Mouse (Mus musculus) midbrain, embryonic 13.5 days (tissue): ENCODE results near the gene ccdc198. TPM values are rescaled to one million over a fixed set of nuclear protein-coding genes. Genes with fewer than 3 reads are reported as not detected.
"Not testable (repeated sequence)": the region's sequence is repeated elsewhere in the genome, so short reads cannot be mapped to it uniquely, and the experiment has no call there.

Experiments
- ATAC-seq: fragments of 200-750 bp; cut with Nextera tagmentation; 2 replicates; pipeline ENCODE4 v1.8.0; 2017; ENCODE audit warnings: mild to moderate bottlenecking, moderate TSS enrichment, moderate library complexity
- H3K27ac ChIP-seq: fragments of 300-500 bp; sonication (generic); 2 replicates; pipeline ENCODE4 v1.5.1; 2015; ENCODE audit warnings: inconsistent platforms, mild to moderate bottlenecking, moderate library complexity
- H3K27me3 ChIP-seq: fragments of 300-500 bp; sonication (generic); 2 replicates; pipeline ENCODE4 v1.6.1; 2015; ENCODE audit warnings: mild to moderate bottlenecking, inconsistent platforms
- H3K36me3 ChIP-seq: fragments of 300-500 bp; sonication (generic); 2 replicates; pipeline ENCODE4 v1.6.1; 2015; ENCODE audit warnings: mild to moderate bottlenecking, inconsistent platforms
- H3K4me1 ChIP-seq: fragments of 300-500 bp; sonication (generic); replicated peaks from 2 replicates; pipeline ENCODE4 v1.6.1; 2015; ENCODE audit warnings: inconsistent platforms
- H3K4me2 ChIP-seq: fragments of 300-500 bp; sonication (generic); replicated peaks from 2 replicates; pipeline ENCODE4 v1.6.1; 2015; ENCODE audit warnings: moderate library complexity, mild to moderate bottlenecking, inconsistent platforms
- H3K4me3 ChIP-seq: fragments of 300-500 bp; sonication (generic); replicated peaks from 2 replicates; pipeline ENCODE4 v1.5.1; 2015; ENCODE audit warnings: mild to moderate bottlenecking, inconsistent platforms
- H3K9ac ChIP-seq: fragments of 300-500 bp; sonication (generic); replicated peaks from 2 replicates; pipeline ENCODE4 v1.6.1; 2015; ENCODE audit warnings: mild to moderate bottlenecking, inconsistent platforms
- H3K9me3 ChIP-seq: fragments of 300-500 bp; sonication (generic); 2 replicates; pipeline ENCODE4 v1.6.1; 2016; ENCODE audit warnings: mild to moderate bottlenecking, inconsistent platforms
- WGBS: fragments of 180-500 bp; shearing (Covaris S2); methylation state at CpG from one replicate; pipeline ENCODE4 v1.1.7; 2015; 5-methylcytosine and 5-hydroxymethylcytosine counted together
- polyA plus RNA-seq: library from polyadenylated mRNA; unstranded; fragments of >200 nt; fragmentation: Nextera tagmentation; extraction: Ambion mirVana; gene quantifications from 2 replicates; pipeline ENCODE4 v1.2.1, GENCODE M21; 2015

The ccdc198 gene
- 0.26 and 0.27 TPM in 2 replicates for polyA plus RNA-seq

DNA sequence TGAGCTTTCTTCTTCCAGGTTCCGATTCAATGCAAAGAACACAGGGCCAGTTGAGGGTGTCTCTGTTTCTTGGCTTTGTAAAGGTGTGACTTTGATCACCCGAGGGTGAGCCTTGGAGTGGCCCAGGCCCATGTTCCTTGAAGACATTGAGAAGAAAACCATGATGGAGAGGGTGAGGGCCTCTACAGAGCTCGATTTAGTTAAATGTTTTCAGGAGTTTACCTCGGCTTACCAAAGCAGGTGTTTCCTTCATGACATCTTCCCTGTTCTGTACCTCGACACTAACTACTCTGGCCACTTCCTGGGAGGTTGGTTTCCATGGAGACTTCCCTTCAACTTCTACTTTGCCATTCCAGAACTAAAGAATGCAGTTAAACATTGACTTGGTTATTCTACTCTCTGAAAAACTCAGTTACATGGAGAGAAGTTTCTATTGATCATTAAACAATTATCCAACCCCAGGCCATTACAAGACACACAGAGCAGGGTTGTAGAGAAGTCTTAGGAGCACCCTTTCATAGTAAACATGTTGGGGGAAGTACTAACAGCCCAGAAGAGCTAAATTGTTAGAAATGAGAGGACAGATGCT, at the start of gene ccdc198:
Gene ccdc198, minus strand, starts transcription at position 349 of the 589 bp plus-strand sequence.
- Histone ChIP-seq H3K9ac (no peak within 1 kb of the TSS), H3K4me2 (no peak within 1 kb of the TSS), H3K27me3 (no peaks in the 10 kb centered on the region), H3K4me1 (no peaks in the 10 kb centered on the region), H3K4me3 (no peak within 1 kb of the TSS), H3K27ac (no peak within 1 kb of the TSS), H3K36me3 (no peaks in the 10 kb centered on the region), H3K9me3 (no peaks in the 10 kb centered on the region)
- WGBS: 75% methylated on average over 5 of the region's 5 CpGs
- ATAC-seq: no peak

DNA sequence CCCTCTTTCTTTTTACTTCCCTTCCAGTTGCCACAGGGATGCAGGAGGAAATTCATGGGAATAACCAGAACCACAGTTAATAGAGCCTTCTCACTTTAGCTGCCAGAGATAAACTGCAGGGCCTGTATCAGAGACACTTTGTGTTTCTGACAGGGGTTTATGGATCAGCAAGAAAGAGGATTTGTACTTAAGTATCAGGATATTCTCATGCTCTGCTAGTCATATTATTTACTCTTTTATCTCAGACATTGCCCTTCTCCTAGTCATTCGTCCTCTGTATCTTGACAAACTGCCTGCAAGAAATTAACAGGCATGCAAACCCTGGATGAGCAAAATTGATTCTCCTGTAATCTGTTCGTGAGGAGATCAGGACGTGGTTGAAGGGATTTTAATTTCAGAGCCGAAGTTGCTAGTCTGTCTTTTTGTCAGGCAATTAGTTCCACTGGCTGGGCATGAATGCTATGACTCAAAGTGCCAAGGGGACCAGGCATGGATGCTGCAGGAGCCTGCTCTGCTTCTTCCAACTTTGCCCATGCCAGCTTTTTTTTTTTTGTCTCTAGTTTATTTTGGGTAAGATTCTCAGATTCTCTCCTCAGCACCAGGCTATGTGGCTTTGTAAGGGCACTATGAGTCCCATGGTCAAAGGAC, 48.7 kb upstream of the ccdc198 start:
- ATAC-seq: peak; percentile 81
- Histone ChIP-seq H3K4me2 (no peak overlapping the region), H3K27ac (peak overlapping the region; percentile 53), H3K4me1 (peaks cover 17% of the 10 kb centered on the region), H3K9me3 (no peaks in the 10 kb centered on the region), H3K36me3 (no peaks in the 10 kb centered on the region), H3K27me3 (no peaks in the 10 kb centered on the region), H3K9ac (no peak overlapping the region), H3K4me3 (no peak overlapping the region)
- WGBS: 7% methylated on average over 4 of the region's 4 CpGs

DNA sequence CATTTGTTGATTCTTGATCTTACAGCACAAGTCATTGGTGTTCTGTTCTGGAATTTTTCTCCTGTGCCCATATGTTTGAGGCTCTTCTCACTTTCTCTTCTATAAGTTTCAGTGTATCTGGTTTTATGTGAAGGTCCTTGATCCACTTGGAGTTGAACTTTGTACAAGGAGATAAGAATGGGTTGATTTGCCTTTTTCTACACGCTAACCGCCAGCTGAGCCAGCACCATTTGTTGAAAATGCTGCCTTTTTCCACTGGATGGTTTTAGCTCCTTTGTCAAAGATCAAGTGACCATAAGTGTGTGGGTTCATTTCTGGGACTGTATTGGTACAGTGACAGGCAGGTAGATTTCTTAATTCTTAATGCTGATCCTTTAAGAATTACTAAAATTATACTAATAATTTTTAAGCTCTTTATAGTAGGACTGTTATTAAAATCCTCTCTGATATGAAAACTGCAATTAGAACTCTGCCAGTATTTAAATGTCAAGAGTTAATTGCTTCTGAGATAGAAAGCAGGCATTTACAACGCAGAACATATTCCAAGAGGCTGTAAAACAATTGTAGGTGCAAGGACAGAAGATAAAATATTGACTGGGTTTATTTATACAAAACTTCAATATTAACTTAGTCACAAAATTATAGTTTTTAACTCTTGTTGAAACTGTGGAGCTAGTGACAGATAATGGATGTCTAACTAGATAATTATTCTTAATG, 44.9 kb upstream of the ccdc198 start:
- H3K9ac ChIP-seq: no peak overlapping the region
- no peak for ATAC-seq
- H3K27me3 ChIP-seq: no peaks in the 10 kb centered on the region
- H3K27ac ChIP-seq: no peak overlapping the region
- H3K9me3 ChIP-seq: no peaks in the 10 kb centered on the region
- no peak overlapping the region for H3K4me2 ChIP-seq
- no peaks in the 10 kb centered on the region for H3K36me3 ChIP-seq
- H3K4me1 ChIP-seq: peaks cover 17% of the 10 kb centered on the region
- WGBS: 90% methylated on average over 3 of the region's 3 CpGs
- H3K4me3 ChIP-seq: no peak overlapping the region

DNA sequence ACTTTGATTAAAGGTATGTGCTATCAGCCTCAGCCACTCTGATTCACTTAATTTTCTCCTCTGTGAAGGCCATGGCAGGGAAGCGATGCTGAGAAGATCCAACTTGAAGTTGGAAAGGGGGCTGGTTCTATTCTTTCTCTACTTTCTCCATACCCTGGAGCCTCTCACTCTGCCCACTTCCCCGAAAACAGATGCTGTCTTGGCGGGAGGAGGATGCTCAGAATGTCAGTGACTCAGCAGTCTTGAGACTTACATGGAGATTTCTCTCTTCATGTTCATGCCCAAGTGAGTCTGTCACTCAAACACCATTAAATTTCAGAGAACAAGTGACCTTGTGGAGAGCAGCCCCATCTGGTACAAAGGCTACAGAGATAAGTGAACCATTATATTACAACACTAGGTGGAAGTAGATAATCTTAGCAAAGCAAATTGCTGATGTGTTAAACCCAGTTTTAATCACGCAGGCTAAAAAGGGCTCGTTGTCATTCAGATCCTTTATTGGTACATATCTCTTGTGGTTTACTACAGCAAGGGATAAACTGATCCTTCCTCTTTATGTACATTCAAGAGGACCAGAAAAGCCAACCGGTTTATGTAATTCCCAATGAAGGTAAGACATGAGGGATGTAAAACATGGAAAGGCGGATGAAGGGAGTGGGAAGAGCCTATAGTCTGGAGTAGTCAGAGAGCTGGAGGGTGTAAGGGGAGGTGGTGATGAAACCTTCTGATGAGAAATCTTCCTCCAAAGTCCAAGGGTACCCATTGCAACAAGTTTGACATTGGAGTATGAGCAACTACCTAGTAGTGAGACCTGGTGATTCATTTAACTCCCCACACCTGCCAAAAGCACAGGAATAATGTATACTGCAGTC, 38.7 kb upstream of the ccdc198 start:
- Histone ChIP-seq H3K27ac (no peak overlapping the region), H3K9ac (no peak overlapping the region), H3K4me1 (no peaks in the 10 kb centered on the region), H3K36me3 (no peaks in the 10 kb centered on the region), H3K4me3 (no peak overlapping the region), H3K27me3 (no peaks in the 10 kb centered on the region), H3K4me2 (no peak overlapping the region), H3K9me3 (no peaks in the 10 kb centered on the region)
- WGBS: 82% methylated on average over 7 of the region's 7 CpGs
- no peak for ATAC-seq

DNA sequence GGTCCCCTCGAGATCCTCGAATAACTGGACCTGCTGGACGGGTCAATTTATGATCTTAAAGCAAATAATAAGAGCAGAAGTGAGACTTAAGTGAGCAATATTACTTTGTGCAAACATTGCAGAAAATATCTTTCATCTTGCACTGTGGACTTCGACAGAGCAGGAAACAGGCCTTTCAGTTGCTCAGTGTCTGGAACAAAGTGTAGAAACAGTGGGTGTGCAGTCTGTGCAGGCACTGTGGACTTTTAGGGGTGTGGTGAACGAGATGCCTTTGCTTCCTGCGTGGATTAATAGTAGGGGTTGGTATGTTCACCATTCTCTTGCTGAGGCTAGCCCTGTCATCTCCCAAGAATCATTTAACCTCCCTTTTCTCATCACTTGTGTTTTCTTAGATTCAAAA, 33.6 kb upstream of the ccdc198 start:
- no peak overlapping the region for H3K27ac ChIP-seq
- no peak overlapping the region for H3K4me3 ChIP-seq
- no peaks in the 10 kb centered on the region for H3K9me3 ChIP-seq
- no peaks in the 10 kb centered on the region for H3K4me1 ChIP-seq
- no peak overlapping the region for H3K4me2 ChIP-seq
- WGBS: 85% methylated on average over 6 of the region's 6 CpGs
- ATAC-seq: no peak
- no peaks in the 10 kb centered on the region for H3K36me3 ChIP-seq
- no peak overlapping the region for H3K9ac ChIP-seq
- no peaks in the 10 kb centered on the region for H3K27me3 ChIP-seq

DNA sequence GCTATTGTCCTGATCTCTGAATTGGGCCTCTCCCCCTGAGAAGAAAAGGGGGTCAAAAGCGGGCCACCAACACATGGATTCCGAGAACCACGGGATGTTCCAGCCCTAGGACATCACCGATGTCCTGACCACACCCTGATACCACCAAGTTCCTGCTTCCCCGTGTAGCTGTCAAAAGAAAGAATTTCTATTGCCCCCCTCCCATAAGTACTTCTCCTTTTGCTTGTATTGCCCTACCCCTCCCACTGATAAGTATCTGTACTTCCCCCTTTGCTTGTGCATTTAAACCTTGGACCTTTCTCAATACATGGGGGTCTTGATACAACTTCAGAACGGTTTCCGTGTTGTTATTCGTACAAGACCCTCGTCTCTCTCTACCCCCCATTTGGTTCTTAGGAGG, 33.2 kb upstream of the ccdc198 start:
- H3K36me3 ChIP-seq, H3K27me3 ChIP-seq, H3K27ac ChIP-seq, H3K9ac ChIP-seq, H3K9me3 ChIP-seq, ATAC-seq, H3K4me2 ChIP-seq, H3K4me1 ChIP-seq, H3K4me3 ChIP-seq: not testable (repeated sequence)
- 92% methylated on average over 9 of the region's 9 CpGs for WGBS

DNA sequence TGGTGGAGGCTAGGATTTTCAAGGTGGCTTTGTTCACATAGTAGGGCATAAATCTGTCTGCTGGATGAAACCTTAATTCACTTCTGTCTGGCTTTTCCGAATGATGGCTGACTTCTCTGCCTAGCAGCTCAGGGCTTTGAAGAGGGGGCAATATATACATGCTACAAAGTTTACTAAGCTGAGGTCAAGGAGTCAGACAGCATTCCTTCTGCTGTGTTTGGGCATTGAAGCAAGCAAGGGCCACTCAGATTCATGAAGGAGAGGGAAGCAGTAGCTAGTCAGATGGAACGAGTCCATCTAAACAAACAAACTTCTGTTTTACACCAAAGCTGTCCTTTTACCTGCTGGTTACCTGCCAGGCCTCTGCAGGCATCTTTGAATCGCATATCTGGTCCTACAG, 32.4 kb upstream of the ccdc198 start:
- no peak overlapping the region for H3K4me3 ChIP-seq
- H3K27me3 ChIP-seq: no peaks in the 10 kb centered on the region
- no peaks in the 10 kb centered on the region for H3K9me3 ChIP-seq
- WGBS: 80% methylated on average over 3 of the region's 3 CpGs
- no peaks in the 10 kb centered on the region for H3K36me3 ChIP-seq
- H3K27ac ChIP-seq: no peak overlapping the region
- H3K4me1 ChIP-seq: no peaks in the 10 kb centered on the region
- no peak for ATAC-seq
- H3K4me2 ChIP-seq: no peak overlapping the region
- H3K9ac ChIP-seq: no peak overlapping the region

DNA sequence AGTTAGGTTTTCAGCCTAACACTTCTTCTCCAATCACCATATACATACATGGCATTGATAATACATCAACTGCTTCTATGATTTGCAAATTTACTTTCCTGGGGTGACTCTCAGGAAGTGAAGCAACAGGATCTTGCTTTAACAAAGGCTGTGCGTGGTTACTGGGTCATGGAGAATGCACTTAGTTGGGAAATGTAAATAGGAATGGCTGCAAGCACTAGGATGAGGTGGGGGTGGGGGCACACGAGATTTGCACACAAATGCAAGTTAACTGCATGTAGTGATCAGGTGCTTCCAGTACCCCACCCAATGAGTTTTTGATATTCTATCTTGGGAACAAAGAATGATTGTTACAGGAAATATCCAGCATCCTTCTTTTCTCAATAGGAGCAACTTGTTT, 30.1 kb upstream of the ccdc198 start:
- Histone ChIP-seq H3K4me1 (no peaks in the 10 kb centered on the region), H3K4me3 (no peak overlapping the region), H3K4me2 (no peak overlapping the region), H3K27ac (no peak overlapping the region), H3K36me3 (no peaks in the 10 kb centered on the region), H3K9me3 (no peaks in the 10 kb centered on the region), H3K27me3 (no peaks in the 10 kb centered on the region), H3K9ac (no peak overlapping the region)
- WGBS: 36% methylated on average over 2 of the region's 2 CpGs
- no peak for ATAC-seq

DNA sequence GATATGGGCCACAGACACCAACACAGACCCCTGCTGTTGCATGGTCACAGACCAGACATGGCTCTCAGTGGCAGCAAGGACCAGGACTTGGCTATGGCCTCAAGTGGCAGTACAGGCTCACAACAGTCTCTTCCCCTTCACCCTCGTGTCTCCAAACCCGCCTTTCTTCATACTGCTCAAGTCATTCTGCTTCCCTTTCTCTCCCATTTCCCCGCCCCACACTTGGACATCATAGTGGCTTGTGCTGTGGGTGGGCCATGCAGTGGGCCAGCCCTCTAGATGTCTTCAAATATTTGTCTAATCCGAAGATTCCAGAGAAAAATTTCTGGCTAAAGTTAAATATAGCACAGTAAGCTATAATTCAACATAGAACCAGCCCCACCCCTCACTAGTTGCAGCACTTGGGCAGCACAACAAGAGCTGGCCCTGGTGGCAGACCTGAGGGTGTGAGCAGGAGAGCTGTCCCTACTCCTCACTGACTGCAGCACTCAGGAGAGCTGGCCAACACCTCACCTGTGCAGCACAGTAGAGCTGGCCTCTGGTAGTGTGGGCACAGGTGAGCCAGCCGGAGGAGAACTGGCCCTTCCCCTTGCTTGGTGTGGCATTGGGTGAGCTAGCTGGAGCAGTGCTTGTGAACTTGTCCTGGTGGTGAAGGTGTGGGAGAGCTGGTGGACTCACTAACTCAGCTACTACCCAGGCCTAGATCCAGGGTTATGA, 20.2 kb upstream of the ccdc198 start:
- Histone ChIP-seq H3K27me3 (no peaks in the 10 kb centered on the region), H3K4me2 (no peak overlapping the region), H3K4me1 (no peaks in the 10 kb centered on the region), H3K27ac (no peak overlapping the region), H3K9ac (no peak overlapping the region), H3K36me3 (no peaks in the 10 kb centered on the region), H3K9me3 (no peaks in the 10 kb centered on the region), H3K4me3 (no peak overlapping the region)
- 0 out of 2 replicates have a peak, but pooled peaks have one; percentile 48 for ATAC-seq
- 89% methylated on average over 5 of the region's 5 CpGs for WGBS

DNA sequence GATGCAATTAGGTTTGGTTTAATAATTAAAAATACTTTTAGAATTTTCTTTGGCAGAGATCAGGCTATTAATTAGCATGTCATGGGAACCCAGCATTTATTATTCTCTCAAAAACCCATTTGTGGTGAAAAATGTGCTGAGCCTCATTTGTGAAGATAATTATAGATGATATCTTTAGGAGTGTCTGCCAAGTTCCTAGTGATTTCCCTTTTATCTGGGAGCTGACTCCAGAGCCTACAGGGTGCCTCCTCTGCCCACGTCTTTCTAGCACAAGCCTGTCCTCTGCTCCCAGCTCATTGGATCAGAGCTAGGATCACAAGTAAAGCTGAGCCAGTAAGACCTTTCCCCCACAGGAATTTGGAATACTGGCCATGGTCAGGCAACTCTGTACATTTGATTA, 3.8 kb downstream of the ccdc198 start:
- 12% methylated on average over 1 of the region's 1 CpGs for WGBS
- H3K4me1 ChIP-seq: no peaks in the 10 kb centered on the region
- 0 out of 2 replicates have a peak, but pooled peaks cover 3% of the 10 kb centered on the region for H3K27me3 ChIP-seq
- H3K4me2 ChIP-seq: no peak overlapping the region
- H3K9me3 ChIP-seq: no peaks in the 10 kb centered on the region
- ATAC-seq: no peak
- H3K27ac ChIP-seq: no peak overlapping the region
- no peak overlapping the region for H3K4me3 ChIP-seq
- H3K36me3 ChIP-seq: no peaks in the 10 kb centered on the region
- H3K9ac ChIP-seq: no peak overlapping the region

DNA sequence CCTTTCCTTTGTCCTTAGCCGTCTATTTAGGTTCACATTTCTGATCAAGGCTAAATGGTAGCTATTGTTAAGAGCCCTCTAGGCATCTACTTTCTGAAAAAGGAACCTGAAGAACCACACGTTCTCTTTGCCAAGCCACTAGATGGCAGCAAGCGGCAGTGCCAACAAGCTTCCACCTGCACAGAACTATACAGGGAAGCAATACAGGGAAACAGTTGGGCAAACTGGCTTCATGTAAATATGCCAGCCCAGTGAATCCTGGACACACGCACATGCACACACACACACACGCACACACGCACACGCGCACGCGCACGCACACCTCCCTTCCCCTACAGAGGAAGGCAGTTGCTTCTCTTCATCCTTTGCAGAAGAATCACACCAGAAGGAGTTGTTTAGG, 7.1 kb downstream of the ccdc198 start:
- WGBS: 36% methylated on average over 11 of the region's 11 CpGs
- H3K36me3 ChIP-seq: no peaks in the 10 kb centered on the region
- H3K9ac ChIP-seq: no peak overlapping the region
- H3K27ac ChIP-seq: no peak overlapping the region
- H3K9me3 ChIP-seq: no peaks in the 10 kb centered on the region
- H3K27me3 ChIP-seq: 0 out of 2 replicates have a peak, but pooled peaks cover 3% of the 10 kb centered on the region
- peak; percentile 89 for ATAC-seq
- no peak overlapping the region for H3K4me2 ChIP-seq
- no peaks in the 10 kb centered on the region for H3K4me1 ChIP-seq
- H3K4me3 ChIP-seq: no peak overlapping the region
